Mouse (Mus musculus) left cerebral cortex, adult 18-20 months (tissue): ENCODE data around the gene Tmem247. TPM values are rescaled to one million over a fixed set of nuclear protein-coding genes. Genes with fewer than 3 reads are reported as not detected.

Experiments
- DNase-seq, 2 experiments: peaks; one replicate each; pipeline ENCODE4 v3.0.0; 2021 to 2022; ENCODE audit warnings: low spot score in 2 of 2, mixed read lengths in 1 of 2
- total RNA-seq, 2 experiments: library from RNA; stranded (reverse); gene quantifications; 2 replicates each; pipeline ENCODE4 v1.2.3; 2021

The Tmem247 gene
- total RNA-seq, 2 experiments from 2014 or later = not detected

DNA sequence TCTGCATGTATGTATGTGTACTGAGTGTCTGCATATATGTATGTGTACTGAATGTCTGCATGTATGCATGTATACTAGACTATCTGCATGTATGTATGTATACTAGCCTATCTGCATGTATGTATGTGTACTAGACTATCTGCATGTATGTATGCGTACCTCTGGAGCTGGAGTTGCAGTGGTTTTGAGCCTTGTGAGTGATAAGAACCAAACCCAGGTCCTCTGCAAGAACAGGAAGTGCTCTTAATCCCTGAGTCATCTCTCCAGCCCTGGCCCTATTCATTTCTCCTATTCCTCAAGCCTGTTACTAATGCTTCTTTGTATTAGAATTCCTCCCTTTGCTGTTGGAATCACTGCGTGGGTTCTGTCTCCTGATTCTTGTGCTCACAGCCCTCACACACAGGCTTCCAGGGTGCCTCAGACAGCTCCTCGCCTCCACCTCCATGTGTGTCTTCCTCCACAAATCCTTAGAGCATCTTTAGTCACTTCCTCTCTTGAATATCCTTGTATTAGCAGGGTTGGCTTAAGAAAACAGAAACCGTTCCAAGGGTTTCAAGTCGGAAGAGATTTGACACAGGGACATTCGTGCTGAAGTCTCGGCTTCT lies 4.0 kb upstream of the Tmem247 start:
- no peak for DNase-seq

DNA sequence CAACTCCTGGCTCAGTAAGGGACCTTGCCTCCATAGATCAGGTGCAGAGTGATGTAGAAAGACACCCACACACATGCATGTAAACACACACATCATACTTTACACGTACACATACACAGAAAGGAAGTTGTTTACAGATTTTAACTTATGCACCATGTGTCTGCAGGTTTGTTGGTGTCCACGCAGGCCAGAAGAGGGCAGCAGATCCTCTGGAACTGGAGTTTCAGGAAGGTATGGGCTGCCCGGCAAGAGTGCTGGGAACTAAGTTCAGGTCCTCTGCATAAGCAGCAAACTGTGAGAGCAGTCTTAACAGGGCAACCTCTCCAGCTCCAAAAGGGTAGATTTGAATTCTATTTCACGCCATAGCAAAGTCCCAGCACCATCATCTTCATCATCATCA lies 1.6 kb upstream of the Tmem247 start:
- no peak for DNase-seq

DNA sequence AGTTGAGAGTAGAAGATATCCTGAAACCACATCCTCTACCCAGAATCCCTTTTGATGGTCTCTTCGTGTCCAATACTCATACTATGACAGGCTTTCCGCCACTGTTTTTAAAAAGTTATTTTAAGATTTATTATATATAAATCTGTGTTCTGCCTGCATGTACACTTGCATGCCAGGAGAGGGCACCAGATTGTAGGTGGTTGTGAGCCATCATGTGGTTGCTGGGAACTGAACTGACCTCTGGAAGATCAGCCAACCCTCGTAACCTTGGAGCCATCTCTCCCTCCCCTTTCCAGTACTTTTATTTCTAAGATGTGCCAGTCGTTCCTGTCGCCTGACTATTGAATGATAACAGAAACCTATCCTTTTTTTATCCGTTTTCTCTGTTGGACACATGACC lies 1.6 kb downstream of the Tmem247 start:
- DNase-seq = peak in 1 of 2 experiments; percentile 22

DNA sequence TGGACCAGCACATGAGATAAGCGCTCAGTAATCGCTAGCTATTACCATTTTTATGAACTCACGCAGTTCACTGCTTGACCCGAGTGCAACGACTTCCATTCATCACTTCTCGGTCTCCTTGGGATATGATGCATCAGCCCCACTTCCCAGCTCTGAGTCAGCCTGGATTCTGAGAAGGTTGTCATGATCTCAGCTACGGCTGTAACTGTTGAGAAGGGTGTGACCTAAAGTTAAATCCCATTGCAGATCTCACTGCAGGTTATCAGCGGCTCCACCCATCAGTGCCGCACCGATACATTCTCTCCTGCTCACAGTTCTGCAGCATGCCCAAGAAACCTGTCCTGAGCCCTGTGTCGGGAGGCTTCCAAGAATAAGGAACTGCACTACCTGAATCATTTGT lies 2.6 kb downstream of the Tmem247 start:
- DNase-seq = no peak

DNA sequence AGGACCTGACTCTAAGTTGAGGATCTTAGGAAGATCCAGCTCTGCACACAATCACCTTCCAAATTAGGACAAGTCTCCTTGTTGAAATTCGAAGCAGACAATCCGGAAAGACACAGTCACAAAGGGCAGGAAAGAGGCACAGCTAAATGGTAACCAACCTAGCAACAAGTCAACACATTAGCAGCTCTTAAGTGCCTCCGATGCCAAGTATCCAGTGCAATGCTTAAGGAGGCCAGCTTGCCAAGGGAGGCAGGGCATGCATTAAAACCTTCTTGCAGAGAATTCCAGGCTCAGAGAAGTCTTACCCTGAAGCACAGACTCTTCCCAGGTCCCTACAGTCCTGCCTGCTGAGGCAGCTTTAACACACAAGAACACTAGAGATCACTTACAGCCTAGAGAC lies 7.5 kb downstream of the Tmem247 start:
- DNase-seq = no peak

DNA sequence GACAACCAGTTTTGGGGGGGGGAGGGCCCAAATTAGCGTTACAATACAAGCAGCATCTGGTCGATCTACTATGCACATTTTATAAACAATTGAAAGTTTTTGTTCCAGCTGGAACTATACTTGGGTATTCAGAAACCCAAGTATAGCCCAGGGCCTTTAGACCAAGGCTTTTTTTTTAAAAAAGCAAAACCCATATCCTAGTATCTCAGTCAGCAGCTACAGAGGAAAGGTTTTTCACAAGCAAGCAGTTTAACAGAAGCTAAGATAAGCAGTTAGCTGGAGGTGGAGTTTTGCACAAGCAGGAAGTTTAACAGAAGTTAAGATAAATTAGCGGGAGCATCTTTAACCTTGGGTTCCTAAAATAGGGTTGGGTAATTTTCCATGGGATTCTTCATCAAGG lies 9.7 kb downstream of the Tmem247 start:
- no peak for DNase-seq

DNA sequence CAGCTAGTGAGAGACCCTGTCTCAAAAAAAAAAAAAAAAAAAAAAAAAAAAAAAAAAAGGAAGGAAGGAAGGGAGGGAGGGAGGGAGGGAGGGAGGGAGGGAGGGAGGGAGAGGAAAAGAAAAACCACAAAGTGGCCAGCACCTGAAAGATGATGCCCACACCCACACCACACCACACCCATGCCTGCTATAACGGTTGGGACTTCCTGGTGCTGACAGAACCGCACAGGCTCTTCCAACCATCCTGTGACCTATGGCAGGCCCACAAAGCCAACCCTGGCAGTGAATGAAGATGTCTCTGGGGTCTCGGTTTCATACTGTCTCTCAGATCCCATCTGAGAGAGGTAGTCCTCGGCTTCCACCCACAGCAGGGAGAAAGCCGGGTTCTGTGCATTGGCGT lies 12.2 kb downstream of the Tmem247 start:
- DNase-seq = no peak

DNA sequence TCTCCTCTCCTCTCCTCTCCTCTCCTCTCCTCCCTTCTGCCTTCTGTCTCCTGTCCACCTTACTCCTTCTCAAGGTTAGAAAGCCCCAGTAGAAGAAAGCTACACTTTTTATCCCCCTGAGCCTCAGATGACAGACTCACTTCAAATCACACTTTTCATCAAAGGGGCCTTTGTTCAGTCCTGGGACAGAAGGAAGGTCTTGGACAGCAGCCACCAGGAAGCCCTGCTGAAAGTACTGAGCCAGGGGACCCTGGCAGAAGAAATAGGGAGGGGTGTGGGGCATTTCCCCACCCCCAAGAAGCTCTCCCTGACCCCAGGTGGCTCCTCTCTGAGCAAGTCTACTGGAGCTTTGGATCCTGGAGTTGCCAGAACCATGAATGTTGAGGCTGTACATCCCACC lies 12.8 kb downstream of the Tmem247 start:
- no peak for DNase-seq

DNA sequence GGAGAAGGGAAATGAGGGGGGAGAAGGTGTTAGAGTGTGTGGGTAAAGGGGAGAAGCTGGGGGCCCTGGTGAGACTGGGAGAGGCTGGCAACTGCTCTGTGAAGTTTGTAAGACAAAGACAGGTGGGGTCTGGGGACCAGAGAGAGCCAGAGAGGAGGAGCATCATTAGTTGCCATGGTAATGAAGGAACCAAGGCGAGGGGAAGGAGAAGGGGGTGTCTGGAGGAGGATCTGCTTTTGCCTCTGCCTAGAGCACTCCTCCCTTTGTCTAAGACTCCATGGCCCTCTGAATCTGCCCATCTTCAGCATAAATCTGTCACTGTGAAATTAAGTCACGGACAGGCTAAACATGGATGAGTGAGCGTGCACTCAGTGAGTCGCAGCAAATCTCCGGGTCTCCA lies 15.7 kb downstream of the Tmem247 start:
- DNase-seq = no peak

DNA sequence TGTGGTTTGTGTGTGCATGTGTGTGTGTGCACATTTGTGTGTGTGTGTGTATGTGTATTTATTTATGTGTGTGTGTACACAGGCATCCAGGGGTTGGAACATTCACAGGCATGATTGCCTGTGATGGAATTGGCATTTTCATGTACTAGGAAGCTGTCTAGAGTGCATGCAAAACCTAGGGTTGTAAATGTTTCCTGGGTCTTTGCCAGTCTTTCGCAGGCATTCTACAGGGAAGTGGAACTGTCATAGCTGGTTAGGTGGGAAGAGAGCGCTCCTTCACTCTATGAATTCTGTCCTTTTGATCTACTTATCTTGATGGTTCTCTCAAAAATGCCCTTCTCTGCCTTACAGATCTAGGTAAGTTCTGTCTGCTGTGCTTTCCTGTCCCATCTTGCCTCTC lies 19.9 kb downstream of the Tmem247 start:
- DNase-seq = no peak

DNA sequence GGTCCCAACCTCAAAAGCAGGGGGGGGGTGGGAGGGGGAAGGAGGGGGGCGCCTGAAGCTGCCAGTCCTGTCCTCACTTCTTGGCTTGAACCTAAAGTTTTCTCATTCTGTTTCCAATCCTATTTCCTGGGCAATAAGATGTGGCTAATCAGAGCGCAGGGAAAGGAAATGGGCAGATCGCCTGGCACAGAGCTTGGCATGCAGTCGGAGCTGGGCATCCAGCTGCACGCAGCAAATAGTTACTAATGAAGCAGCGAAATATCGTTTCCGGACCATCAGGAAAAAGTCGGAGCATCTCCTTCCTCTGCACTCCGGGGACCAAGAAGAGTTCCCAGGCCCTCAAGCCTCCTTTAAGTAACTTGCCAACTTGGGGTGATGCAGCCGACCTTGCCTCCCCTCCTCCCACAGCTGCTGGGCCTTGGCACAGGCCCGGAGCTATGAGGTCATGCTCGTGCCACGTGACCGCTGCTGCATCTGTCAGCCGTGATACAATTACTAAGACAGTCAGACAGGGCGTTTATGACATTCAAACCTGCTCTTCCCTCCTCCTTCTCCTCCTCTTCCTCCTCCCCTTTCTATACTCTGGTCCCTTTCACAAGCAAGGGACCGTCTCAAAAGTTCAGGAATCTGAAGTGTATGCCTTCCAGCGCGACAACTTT lies 20.5 kb downstream of the Tmem247 start:
- DNase-seq = peak; percentile 41 to 67

DNA sequence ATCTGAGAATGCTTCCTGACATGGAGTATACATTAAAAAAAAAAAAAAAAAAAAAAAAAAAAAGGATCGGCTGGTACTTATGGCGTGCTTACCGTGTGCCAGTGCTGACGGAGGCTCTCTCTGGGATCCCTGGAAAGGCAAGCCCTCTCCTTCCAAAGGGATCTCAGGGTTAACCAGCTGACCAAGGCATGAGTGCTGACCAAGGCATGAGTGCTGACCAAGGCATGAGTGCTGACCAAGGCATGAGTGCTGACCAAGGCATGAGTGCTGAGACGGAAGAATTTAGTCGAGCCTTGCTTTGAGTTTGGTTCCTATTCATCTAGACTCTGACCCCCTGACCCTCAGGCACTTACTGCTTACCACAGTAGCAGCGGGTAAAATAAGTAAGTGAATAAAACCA lies 21.5 kb downstream of the Tmem247 start:
- no peak for DNase-seq

DNA sequence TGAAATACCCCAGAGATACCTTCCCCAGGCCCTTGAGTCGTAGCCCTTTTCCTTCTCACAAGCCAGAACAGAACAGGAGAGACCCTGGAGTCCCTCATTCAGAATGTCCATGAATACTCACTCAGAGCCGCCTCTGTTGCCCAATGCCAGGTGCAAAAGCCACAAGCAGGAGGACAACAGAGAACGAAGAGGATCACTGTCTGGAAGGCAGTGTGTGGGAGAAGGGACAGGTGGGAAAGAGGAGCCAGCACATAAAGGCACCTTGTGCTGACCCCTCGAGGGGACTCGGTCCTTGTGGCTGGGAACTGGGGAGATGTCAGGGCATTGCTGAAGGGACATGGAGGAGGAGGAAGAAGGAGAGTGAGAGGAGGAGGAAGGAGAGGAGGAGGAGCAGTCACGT lies 25.0 kb downstream of the Tmem247 start:
- DNase-seq = no peak

DNA sequence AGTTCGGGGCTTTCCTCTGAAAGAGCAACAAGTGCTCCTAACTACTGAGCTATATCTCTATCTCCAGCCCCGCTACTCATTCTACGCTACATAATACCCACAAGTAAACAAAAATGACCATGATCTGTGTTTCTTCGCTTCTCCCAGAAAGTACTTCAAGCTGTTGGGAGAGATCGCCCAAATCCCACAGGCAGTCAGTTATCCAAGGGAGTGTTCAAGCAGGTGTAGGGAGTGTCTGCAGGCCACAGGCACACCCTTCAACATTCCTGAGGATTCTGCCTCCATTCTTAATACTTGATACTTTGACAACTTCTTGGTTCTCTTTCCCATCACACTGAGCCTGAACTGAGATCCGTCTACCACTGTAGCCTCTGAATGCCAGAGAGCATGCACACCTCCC lies 26.0 kb downstream of the Tmem247 start:
- DNase-seq = no peak

DNA sequence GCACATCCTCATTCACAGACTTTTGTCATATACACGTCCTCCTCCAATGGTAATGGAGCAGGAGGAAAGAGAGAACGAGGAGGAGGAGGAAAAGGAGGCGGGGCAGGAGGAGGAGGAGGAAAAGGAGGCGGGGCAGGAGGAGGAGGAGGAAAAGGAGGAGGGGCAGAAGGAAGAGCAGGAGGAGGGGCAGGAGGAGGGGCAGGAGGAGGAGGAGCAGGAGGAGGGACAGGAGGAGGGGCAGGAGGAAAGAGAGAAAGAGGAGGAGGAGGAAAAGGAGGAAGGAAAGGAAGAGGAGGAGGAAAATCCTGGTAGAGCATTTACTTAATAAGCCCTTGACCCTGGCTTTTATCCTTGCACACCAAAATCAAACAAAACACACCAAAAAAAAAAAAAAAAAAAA lies 28.9 kb downstream of the Tmem247 start:
- no peak for DNase-seq

DNA sequence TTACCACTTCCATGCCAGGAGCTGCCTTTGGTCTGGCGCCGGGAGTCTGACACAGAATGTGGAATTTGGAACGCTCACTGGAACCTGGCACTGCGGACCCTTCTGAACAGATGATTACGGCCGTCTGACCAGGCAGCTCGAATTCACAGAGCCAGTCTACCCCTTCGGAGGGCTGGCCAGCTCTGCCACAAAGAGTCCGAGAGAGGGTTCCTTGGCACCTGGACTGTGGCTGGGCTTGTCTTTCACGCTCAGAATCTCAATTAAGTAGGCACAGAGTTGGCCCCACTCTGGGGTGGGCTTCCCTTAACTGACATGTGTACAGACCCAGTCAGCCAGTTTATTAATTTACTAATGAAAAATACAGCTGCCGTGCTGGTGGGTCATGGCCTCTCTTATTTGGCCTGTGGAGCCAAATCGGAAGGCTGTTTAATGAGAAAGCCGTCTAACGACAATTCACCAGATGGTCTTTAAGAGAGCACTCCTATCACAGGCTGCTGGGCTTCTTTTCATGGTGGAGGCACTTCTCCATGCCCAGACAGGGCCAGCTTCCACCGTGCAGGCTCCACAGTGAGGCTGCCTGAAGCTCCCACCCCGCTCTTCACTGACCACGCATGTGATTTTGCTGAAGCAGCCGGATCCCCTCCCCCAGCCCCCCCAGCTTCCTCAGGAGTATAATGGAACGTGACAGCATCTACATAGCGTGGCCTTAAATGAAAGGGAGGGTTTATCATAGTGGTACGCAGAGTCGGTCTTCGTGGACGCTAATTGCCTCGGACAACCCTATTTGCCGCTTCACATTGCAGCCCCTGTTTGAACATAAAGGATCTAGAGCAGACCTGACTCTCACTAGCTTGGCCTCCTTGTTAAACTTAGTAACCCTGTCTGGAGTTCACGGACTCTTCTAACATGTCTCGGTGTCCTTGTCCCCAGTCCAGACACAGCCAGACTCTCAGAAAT lies 31.0 kb downstream of the Tmem247 start, which contains the start of gene Atp6v1e2:
TSS of gene Atp6v1e2 (minus strand) at position 58 of the 957 bp plus-strand sequence.
- DNase-seq = no peak

DNA sequence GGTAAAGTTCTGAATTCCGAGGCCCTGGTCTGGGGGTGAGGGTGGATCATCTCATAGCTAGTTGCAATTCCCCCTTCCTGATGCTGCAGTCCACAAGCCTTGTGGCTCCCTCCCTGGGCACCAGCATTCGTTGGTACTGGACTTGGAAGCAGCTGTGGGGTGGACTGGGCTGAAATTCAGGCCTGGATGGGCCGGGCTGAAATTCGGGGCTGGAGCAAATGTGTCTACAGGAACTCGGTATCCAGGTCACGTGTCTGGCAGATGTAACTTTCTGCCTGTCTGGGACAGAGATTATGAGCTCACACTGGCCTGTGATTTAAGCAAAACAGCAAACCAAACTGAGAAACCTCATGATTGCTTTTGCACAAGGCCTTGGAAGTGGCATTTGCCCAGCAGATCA lies 31.7 kb downstream of the Tmem247 start:
- DNase-seq = no peak

DNA sequence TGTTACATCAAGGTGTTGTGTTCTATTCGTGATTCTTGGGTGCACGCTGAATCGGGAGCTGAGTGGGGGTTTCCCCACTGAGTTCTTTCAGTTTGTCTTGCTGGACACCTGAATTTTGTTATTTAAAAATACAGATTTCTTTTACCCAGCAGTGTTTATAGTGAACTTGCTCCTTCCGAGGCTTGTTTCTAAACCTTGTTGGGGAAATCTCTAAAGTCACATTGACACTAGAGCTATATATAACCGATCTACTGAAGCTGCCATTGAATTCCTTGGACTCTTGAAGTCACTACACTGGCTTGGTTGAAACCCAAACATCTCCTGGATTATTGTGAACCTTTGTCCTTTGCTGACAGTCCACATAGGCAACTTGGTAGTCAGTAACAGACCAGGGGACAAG lies 40.1 kb downstream of the Tmem247 start:
- no peak for DNase-seq

DNA sequence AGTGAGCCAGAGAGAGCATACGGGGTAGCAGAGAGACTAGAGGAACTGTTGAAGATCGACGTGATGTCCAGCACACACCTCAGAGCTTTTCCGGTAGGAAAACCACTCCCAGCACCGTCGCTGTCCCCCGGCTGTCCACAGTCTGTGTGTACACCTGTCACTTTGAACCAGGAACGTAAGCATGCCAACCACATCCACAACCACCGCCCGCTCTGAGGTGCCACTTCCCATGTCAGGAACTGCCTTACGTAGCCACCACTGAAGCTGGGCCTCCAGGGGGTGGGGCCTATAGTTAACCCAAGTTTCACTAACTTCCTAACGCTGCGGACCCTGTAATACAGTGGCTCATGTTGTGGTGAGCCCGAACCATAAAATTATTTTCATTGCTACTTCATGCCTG lies 40.8 kb downstream of the Tmem247 start:
- DNase-seq = no peak

DNA sequence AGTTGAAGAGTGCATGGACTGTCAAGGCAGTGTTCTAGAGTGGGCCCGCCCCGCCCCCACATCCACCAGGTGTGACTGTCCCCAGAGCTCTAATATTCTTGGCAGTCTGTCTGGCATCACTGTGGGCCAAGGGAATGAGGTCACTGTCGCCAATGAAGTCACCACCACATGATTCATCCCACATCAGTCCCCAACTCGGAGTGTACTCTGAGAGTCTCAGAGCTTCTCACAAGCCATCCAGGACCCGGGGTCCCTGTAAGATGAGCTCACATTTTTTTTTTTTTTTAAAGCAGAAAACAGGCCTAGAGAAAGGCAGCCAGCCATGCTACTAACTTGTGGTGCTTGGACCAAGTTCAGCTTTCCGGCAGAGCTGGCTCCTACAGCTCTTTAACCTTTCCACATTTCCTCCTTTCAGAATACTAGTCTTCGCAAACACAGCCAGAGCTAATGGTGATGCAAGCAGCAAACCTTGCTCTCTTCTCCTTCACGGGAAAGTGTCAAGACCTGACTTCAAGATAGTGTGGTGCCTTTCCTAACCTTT lies 44.2 kb downstream of the Tmem247 start:
- peak in 1 of 2 experiments; percentile 22 for DNase-seq

DNA sequence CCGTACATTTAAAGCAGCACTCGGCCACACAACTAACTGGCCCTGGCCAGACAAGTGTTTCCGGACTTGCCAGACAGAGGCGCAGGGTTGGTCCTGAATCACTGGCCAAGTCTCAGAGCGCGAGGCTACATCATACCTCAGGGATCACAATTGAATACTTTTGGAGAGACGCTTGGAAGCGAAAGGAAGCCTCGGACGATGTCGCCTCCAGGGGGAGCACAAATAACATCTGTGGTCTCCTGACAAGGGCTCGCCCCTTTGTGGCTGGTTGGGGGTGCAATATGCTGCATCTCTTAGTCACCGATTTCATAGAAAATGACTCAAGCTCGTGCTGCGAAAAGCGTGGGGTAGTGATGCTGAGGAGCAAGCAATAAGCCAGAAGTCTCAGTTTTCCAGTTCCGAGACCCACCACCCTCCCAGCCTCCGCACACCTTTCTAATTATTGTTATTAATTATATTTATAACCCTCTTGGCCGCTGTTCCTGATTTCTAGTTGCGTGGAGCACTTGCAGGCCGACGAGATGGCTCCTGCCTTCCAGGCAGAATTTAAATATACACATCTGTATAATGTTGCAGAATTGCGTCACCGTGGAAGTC lies 45.2 kb downstream of the Tmem247 start:
- peak; percentile 81 to 83 for DNase-seq
